Mouse (Mus musculus) adrenal gland, adult 18-20 months (tissue): ENCODE data around the gene Ccdc82. TPM values are rescaled to one million over a fixed set of nuclear protein-coding genes. Genes with fewer than 3 reads are reported as not detected.

Experiments
- total RNA-seq, 2 experiments: library from RNA; stranded (reverse); gene quantifications; 1 replicate in 1 of 2; 2 replicates in 1 of 2; pipeline ENCODE4 v1.2.3; 2021

Gene Ccdc82
- total RNA-seq, 2 experiments from 2014 or later: 14.4 to 15.2 TPM

Other genes starting within 250 kb of the Ccdc82 start
- 1 to 10 TPM; 5.9 to 6.6 TPM for gene Jrkl, start 1.1 kb upstream of the Ccdc82 start, total RNA-seq
- gene Maml2, start 51.0 kb downstream of the Ccdc82 start, total RNA-seq: 1 to 10 TPM; 5.0 to 6.5 TPM
- gene Gm17571, start 199.8 kb downstream of the Ccdc82 start, total RNA-seq: not detected